Mouse (Mus musculus) MEL-GATA-1-ER (cell line): ENCODE data around the gene Duxbl1.
"Not testable (repeated sequence)": the region's sequence is repeated elsewhere in the genome, so short reads cannot be mapped to it uniquely, and the experiment has no call there.

Experiments used
- DNase-seq: peaks from one replicate; pipeline ENCODE4 v3.0.0-alpha.2; 2012; ENCODE audit warnings: low read depth; ENCODE audit errors: extremely low read depth

Duxbl1 gene

GRCm38 (mm10) chr14:25978371-25979241 is at the start of gene Duxbl1:
Duxbl1 (plus strand) TSS chr14:25978577.
- not testable (repeated sequence) for DNase-seq

- not testable (repeated sequence) for DNase-seq
Measured at GRCm38 (mm10) chr14:25936867-25937630, 41.3 kb upstream of the Duxbl1 start.

DNA sequence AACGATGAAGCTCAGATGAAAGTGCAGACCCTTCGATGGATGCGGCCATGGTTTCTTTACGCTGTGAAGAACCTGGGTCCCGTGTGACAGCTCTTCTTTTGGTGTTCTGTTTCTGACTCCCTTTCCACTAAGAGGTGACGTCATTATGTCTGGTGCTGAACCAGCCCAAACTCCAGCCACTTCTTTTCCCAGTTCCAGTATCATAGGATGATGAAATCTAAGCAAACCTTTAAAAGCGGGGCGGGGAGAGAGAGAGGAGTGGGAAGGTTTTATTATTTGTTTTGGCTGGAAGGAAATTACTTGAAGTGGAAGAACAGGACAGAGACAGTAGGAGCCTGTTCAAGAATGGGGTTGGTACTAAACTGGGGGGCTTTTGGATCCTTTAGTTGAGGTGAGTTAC is 40.4 kb upstream of the Duxbl1 start, which contains the start of gene Cphx1:
TSS of gene Cphx1 (plus strand) at position 301 of the 400 bp plus-strand sequence.
- DNase-seq, result not testable (repeated sequence)

GRCm38 (mm10) chr14:25957861-25958260 is 20.5 kb upstream of the Duxbl1 start:
- not testable (repeated sequence) for DNase-seq

DNA sequence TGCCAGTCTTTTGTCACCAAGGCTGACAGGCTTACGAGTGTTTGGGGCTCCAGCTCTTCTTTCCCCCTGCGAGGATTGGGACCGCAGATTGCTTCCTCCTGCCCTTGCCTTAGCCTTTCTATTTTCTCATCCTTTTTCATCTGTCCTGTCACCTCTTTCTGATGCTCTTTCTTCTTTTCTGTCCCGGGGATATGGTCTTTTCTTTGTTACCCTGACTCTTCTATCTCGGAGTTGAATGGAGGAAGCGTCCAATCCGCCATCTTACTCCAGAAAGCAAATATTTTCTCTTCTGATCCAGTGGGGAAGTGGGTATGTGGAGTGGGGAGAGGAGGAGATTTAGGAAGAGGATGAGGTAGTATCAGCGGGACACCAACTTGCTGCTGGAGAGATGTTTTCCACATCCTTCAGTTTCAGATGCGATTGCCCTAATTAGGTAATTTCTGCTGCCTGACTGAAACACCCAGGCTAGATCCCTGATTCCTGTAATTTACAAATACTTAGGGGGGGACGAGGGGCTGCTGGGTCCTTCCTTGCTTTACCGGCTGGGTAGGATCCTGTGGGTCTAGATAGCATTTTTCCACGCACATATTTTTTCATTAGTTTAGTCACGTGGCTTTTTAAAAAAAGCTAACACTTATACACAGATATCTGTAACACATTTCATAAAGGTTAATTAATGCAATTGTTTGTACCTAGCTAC is 1.0 kb downstream of the Duxbl1 start:
- not testable (repeated sequence) for DNase-seq

DNA sequence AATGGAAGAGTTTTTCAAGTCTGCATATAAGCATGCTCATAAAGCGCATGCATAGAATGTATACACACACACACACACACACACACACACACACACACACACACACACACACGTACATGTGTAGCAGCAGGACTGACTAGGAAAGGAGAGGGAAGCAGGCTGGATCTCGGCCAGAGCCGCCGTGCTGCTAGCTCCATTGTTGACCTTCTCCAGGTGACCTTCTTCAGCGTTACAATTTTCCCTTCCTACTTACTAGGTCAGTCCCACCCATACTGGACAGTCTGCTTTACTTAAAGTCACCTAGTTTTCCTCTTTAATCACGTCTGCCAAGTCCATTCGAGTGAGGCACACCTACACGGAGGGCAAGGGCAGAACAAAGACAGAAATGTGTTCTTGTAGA is 3.5 kb downstream of the Duxbl1 start:
- not testable (repeated sequence) for DNase-seq

DNA sequence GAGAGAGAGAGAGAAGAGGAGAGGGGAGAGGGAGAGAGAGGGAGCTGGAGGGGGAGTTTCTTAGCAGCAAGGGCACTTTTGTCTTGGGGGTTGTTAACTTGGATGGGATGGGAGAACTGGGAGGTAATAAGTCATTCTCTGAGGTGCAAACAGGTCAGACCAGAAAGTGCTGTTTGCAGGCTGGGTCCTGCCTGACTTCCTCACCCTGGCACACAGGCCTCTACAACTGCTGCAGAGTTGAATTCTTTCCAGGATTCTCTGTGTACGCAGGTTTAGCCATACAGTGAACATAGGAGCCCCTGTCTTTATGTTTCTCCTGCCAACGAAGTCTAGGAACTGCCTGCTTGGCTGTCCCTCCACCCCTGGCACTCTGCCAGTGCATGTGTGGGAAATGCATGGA is 29.1 kb downstream of the Duxbl1 start:
- DNase-seq, result not testable (repeated sequence)

DNA sequence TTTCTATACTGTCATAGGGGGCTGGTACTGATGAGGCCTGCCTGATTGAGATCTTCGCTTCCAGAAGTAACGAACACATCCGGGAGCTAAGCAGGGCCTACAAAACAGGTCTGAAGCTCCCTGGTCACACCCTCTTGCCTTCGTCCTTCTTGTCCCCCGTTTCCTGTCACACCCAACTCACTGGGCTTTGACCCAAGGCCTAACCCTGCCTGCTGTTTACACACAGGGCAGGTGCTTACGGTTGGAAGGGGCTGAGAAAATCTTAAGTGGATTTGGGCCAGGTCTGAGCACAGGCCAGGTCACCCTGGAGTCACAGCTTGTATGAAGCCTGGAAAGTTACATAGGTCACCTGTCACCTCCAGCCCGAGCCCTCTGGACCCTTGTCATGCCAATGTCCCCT is 38.0 kb downstream of the Duxbl1 start:
- not testable (repeated sequence) for DNase-seq

DNA sequence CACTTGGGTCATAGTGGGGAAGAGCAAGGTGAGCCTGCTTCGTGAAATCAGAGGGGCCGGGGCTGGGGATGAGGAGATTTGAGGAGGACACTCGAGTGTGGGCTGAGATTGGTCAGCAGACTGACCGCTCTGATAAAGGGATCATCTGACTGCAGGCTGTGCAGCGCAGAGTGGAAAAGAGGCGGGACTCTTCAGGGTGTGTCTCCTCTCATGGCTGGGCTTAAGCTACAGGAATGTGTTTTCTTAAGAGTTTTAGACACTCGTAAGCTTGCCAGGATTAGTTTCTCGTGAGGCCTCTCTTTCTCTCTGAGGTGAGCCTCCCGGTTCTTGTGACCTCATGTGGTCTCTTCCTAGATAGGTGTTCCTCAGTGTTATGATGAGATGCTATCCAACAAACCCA is 43.2 kb downstream of the Duxbl1 start:
- DNase-seq, result not testable (repeated sequence)

DNA sequence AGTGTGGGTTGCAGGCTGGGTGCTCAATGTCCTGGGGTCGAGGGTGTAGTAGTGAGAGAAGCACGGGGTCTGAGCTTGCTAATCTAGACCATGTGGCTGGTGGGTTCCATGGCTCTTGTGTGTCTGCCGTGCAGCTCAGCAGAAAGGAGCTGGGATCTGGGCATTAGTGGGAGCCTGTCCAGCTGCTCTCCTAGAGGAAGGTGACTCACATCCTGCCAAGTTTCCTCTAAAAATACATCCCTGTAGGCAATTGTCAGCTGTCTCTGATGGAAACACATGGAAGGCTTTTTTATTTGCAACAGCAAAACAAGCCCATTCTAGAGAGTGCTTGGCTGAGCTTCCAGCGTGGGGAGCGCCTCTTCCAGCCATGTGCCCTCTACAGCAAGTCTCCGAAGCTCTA is 44.5 kb downstream of the Duxbl1 start:
- DNase-seq, result not testable (repeated sequence)

GRCm38 (mm10) chr14:26025653-26026052 is 47.3 kb downstream of the Duxbl1 start:
- DNase-seq, result not testable (repeated sequence)

GRCm38 (mm10) chr14:26034364-26034763 is 56.0 kb downstream of the Duxbl1 start:
- not testable (repeated sequence) for DNase-seq

- not testable (repeated sequence) for DNase-seq
Measured at GRCm38 (mm10) chr14:26035439-26035838, 57.1 kb downstream of the Duxbl1 start.
